Mouse (Mus musculus): ENCODE measurements around the gene Ptprc. TPM values are rescaled to one million over a fixed set of nuclear protein-coding genes. Genes with fewer than 3 reads are reported as not detected.

Ptprc gene
- polyA plus RNA-seq, 1 experiment from 2014 or later, result 2.6 TPM

DNA sequence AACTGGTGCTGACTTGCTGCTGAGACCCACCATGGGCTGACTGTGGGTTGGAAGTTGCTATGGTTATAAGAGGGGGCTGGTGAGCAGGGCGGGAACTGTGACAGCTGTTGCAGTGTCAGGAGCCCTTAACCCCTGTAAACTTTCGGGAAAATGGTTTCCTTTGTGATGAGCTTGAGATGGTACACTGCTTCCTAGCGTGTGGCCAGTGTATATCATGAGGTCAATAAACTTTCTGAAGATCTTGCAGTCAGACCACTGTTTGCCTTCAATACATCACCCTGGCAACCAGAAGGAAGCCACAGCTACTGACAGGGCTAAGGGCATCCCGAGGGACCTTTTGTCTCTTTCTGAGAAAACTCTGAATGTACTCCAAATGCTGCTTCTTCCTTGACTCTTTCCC lies 145.9 kb downstream of the Ptprc start:
- ATAC-seq (replicated peaks; ENCODE audit: insufficient number of reproducible peaks, insufficient read depth, low FRiP score, low read depth), result no peak
- Histone ChIP-seq H3K36me3 (no peaks in the 10 kb centered on the region), H3K9ac (no peak overlapping the region), H3K9me3 (replicated peaks) (no peaks in the 10 kb centered on the region), H3K4me1 (replicated peaks) (no peaks in the 10 kb centered on the region), H3K4me3 (no peak overlapping the region), H3K27me3 (no peaks in the 10 kb centered on the region), H3K27ac (no peak overlapping the region), H3K4me2 (no peak overlapping the region)
- WGBS, result 59% methylated on average over 4 of the region's 4 CpGs

DNA sequence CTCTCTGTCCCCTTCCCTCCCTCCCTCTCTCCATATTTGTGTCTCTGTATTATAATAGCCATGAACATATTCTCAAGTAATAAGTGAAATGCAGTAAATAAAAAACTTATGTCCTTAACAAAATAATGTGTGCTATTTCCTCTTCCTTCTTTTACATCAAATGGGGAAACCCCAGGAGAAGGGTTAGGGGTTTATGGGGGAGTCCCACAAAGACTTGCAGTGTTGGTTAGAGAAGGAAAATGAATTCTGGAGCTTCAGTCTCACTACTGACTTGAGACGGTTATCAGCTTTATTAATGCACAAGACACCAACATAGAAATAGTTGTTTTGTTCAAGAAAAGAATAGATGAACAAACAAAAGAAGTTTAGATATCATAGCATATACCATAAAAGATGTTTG lies 150.2 kb downstream of the Ptprc start:
- Histone ChIP-seq H3K4me1 (replicated peaks) (no peaks in the 10 kb centered on the region), H3K9ac (no peak overlapping the region), H3K27me3 (no peaks in the 10 kb centered on the region), H3K4me2 (no peak overlapping the region), H3K4me3 (no peak overlapping the region), H3K9me3 (replicated peaks) (no peaks in the 10 kb centered on the region), H3K36me3 (no peaks in the 10 kb centered on the region), H3K27ac (no peak overlapping the region)
- ATAC-seq (replicated peaks; ENCODE audit: insufficient number of reproducible peaks, insufficient read depth, low FRiP score, low read depth), result no peak
- 83% methylated on average over 1 of the region's 1 CpGs for WGBS

DNA sequence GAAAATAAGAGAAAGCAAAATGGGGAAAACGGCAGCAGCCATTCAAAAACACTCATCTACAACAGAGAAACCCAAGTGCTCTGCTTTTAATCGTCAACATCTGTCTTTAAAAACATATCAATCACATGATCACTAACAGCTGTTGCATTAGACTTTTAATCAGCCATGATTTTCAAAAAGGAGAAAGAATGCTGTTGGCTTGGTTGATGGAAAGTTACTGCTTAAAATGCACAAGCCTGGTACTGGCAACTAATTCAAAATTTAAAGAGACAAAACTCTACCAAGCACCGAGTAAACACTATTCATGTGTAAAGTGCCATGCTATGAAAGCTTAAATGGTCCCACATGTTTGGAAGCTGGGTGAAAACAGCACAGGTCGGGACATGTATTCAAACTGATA lies 151.9 kb downstream of the Ptprc start:
- H3K4me3 ChIP-seq, result no peak overlapping the region
- no peaks in the 10 kb centered on the region for H3K4me1 ChIP-seq (replicated peaks)
- no peak overlapping the region for H3K9ac ChIP-seq
- no peaks in the 10 kb centered on the region for H3K27me3 ChIP-seq
- H3K9me3 ChIP-seq (replicated peaks), result no peaks in the 10 kb centered on the region
- no peak for ATAC-seq (replicated peaks; ENCODE audit: insufficient number of reproducible peaks, insufficient read depth, low FRiP score, low read depth)
- WGBS, result 61% methylated on average over 4 of the region's 4 CpGs
- no peaks in the 10 kb centered on the region for H3K36me3 ChIP-seq
- no peak overlapping the region for H3K27ac ChIP-seq
- no peak overlapping the region for H3K4me2 ChIP-seq

GRCm38 (mm10) chr1:138022918-138023295 lies 152.6 kb downstream of the Ptprc start:
- no peak for ATAC-seq (replicated peaks; ENCODE audit: insufficient number of reproducible peaks, insufficient read depth, low FRiP score, low read depth)
- Histone ChIP-seq H3K27ac (no peak overlapping the region), H3K4me1 (replicated peaks) (no peaks in the 10 kb centered on the region), H3K4me3 (no peak overlapping the region), H3K9me3 (replicated peaks) (no peaks in the 10 kb centered on the region), H3K27me3 (no peaks in the 10 kb centered on the region), H3K9ac (no peak overlapping the region), H3K4me2 (no peak overlapping the region), H3K36me3 (no peaks in the 10 kb centered on the region)
- WGBS, result 35% methylated on average over 3 of the region's 3 CpGs

DNA sequence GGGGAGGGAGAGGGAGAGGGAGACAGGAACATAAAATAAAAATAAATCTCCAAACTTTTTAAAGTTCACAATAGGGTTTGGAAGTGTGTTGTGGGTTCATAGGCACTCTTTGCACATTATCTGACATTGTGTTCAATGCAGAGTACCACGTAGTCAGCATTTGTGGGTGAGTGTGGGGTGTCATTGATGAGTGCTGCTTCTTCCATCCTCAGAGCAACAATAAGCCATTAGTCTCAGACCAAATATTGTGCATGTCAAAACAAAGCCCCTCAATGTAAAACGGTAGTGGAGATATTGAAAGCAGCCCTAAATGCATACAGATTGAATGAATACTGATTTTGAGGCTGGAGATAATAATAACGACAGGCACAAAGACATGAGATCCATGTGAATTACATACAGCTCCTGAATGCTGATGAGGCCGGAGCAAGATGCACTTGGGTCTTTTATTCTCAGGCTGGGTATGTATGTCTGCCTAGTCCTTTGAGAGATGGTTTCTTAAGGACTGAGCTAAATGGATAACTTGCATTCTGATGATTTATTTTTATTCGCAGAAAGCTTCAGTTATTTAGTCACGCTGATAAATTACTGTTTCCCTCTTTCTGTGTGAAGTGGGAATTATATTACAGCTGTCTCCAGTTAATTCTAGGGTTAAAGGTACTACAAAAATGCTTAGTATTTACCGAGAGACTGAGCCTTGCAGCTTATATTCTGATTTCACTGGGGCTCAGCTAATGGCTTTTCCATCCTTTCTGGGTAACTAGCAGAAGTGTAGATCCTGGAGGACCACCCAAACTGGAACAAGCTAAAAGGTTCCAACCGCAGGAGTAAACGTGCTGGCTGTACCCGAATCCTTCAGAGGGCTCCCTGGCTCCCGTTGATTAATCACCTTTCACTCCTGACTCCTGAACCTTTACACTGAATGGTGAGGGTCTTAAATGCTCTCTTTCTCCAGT lies 153.3 kb downstream of the Ptprc start:
- Histone ChIP-seq H3K27me3 (no peaks in the 10 kb centered on the region), H3K4me3 (no peak overlapping the region), H3K9ac (no peak overlapping the region), H3K27ac (no peak overlapping the region), H3K4me2 (no peak overlapping the region), H3K36me3 (no peaks in the 10 kb centered on the region), H3K9me3 (replicated peaks) (no peaks in the 10 kb centered on the region), H3K4me1 (replicated peaks) (no peaks in the 10 kb centered on the region)
- ATAC-seq (replicated peaks; ENCODE audit: insufficient number of reproducible peaks, insufficient read depth, low FRiP score, low read depth), result no peak
- 62% methylated on average over 11 of the region's 11 CpGs for WGBS

Other genes with a start within 250 kb of the Ptprc start
- not detected in 2 replicates for gene Atp6v1g3, start 98.0 kb upstream of the Ptprc start, polyA plus RNA-seq (2015; fragmentation: Nextera tagmentation; extraction: Ambion mirVana)